Mouse (Mus musculus): ENCODE measurements around the gene Cpb1.

The Cpb1 gene

DNA sequence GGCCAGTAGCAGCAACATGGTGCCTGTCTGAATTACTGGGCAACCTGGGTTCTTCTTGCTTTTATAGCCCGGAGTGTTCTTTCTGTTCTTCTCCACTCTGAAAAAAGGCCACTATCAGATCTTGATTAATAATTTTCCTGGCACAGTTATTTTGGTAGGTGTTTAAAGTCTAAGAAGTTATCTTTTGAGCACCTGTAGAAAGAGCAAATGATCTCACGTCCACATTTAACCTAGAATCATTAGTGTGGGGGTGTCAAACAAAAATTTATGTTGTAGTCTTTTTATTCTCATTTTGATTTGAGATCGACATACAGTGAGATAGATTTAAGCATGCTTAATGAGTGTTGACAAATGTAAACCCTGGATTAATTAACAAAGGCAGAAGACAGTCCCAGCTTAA lies at the start of gene Cpb1:
TSS of gene Cpb1 (minus strand) at position 101 of the 400 bp plus-strand sequence.
- DNase-seq, result no peak

DNA sequence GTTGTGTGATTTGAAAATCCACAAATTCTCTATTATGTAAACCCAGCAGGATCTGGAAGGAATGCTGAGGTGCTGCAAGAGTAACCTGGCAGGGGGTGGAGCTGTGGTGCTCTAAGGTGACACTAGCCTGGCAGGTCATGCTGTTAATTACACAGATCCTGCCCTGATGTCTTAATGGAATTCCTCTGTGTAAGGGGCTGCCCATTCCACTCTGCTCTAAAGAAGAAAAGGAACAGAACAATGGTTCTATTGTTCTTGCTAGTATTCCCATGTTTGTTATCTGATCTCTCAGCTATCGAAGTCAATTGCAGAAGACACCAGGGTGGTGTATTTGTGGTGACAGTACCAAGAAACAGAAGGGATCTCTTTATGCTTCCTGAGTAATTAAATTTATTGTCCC lies 41.7 kb upstream of the Cpb1 start:
- no peak for DNase-seq

DNA sequence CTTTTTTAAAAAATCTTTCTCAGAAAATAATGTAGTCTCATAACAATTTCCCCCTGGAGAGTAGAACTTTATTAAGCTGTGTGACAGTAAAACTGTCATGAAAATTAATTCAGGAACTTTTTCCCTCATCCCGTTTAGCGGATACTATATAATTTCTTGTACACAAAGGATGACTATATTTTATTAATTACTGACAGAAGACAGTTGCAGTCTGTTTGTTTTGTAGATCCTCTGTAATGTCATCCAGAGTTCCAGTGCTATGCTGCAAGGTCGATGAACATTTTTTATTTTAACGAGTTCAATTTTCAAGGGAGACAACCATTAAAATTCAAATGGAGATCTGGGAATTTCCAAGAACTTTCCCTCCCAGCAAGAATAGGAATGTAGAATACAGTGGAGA lies 33.6 kb upstream of the Cpb1 start:
- no peak for DNase-seq

DNA sequence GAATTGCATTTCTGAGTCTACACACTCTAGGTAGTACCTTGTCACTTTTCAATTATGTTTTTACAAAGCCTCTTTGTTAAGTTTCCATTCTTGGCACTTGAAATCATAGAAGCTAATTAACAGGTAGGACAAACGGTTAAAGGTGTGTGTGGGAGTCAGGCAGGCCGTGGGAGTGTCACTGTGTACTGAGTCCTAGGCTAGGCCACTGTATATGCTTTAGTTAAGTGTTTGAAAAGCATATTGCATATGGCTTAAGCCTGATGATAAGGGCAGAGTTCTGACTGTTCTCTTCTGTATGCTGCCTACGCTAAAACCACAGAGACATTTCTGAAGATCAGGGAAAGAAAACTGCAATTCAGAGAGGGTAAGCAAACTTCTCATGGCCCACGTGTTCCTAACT lies 31.7 kb upstream of the Cpb1 start:
- DNase-seq, result no peak

GRCm38 (mm10) chr3:20304758-20305352 lies 29.3 kb upstream of the Cpb1 start:
- DNase-seq, result no peak

- DNase-seq, result no peak
Measured at GRCm38 (mm10) chr3:20295546-20295945, 20.0 kb upstream of the Cpb1 start.

GRCm38 (mm10) chr3:20294542-20295348 lies 19.2 kb upstream of the Cpb1 start:
- DNase-seq, result no peak

DNA sequence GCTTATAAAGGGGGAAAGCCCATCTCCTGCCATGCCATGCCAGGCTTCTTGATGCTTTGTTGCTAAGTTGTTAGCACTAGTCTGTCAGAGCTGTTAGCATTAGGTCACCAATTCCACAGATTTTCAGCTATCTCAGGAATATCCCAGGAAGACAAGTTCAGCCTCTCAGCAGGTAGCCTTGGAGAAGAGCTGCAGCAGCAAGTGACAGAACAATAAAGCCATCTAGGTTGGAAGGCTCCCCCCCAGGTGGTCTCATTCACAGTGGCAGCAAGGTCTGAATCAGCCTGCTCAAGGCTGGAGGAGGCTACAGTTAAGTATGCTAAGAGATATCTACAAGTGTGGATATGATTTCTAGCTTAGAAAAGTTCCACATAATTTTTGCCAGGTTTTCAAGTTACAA lies 15.8 kb upstream of the Cpb1 start:
- DNase-seq, result no peak

- no peak for DNase-seq
Measured at GRCm38 (mm10) chr3:20288761-20289160, 13.2 kb upstream of the Cpb1 start.

DNA sequence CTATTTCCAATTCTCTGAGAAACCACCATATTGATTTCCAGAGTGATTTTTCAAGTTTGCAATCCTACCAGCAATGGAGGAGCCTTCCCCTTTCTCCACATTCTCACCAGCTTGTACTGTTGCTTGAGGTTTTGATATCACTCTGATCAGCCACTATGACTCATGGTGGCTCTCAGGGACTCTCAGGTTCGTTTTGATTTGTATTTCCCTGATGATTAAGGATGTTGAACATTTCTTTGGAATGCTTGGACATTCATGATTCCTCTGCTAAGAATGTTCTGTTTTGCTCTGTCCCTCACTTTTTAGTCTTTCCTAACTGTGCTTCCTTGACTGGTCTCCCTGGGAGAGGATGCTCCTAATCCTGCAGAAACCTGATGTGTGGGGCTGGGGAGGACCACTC lies 6.3 kb upstream of the Cpb1 start:
- DNase-seq, result no peak

GRCm38 (mm10) chr3:20254566-20255479 lies 20.7 kb downstream of the Cpb1 start:
- no peak for DNase-seq

DNA sequence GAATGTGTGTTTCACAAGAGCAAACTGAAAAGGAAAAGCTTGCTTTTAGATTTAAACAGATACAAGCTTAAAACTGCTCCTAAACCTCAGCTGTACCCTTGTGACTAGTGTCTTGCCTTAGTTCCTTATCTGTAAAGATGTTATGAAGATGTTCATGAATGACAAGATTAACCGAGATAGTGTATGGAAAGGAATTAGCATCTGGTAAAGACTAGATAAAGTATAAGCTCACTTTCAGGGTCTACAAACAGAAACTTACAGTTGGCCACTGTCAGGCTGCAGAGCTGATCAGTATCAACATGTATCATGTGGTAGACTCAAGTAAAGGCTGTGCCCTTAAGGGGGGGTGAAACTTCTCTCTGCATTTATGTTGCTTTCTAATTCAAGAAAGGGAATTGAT lies 31.6 kb downstream of the Cpb1 start:
- no peak for DNase-seq

GRCm38 (mm10) chr3:20242050-20242449 lies 33.5 kb downstream of the Cpb1 start, which contains the start of gene Cpa3:
Gene Cpa3 (minus strand): TSS chr3:20242181.
- DNase-seq, result no peak

- no peak for DNase-seq
Measured at GRCm38 (mm10) chr3:20239741-20240140, 35.8 kb downstream of the Cpb1 start.

DNA sequence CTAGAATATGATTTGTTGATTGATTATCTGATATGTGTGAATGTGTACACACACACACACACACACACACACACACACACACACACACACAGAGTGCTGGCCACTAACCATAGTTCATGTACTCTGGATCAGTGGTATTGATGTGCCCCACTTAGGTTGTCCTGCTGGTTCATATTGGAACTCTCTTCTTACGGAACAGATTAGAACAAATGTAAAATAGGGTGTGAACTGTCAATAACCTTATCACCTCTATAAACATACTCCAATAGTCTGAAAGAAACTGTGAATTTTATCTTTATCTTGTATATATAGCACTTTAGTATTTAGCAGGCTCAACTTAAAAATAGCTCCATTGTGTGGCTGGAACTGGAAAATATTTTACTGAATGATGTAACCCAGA lies 38.6 kb downstream of the Cpb1 start:
- no peak for DNase-seq

DNA sequence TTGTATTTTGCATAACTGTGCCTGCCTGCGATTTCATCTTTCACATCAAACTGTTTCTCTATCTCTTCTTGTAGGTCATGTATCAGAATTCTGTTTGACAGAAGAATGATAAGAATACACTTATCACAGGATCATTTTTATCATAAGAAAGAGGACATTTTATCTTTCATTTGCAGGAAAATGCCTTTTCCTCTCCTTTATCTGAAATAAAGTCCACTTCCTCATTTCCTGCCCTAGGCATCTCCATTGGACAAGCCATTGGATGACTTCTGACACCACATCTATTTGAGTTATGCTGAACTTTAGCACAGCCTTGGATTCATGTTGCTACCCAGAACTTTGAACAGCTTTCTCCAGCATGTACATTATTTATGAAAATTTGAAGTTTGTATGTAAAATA lies 46.5 kb downstream of the Cpb1 start:
- no peak for DNase-seq

DNA sequence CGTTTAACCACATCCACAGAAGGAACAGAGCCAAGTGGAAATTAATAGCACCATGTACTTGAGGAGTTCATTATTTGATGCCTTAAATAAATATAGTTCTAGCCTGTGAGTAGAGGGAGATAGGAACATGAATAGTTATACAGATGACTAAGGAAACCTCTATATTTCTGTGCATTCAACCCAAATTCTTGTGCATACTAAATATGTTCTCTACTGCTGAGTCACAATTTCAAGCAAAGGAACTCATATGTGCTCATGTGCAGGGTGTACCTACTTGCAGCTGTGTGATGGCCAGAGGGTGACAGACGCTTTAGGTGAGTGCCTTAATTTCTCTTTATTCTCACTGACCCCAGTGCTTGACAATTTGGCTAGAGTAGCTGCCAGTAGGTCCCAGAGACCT lies 50.1 kb downstream of the Cpb1 start:
- DNase-seq, result no peak

- no peak for DNase-seq
Measured at GRCm38 (mm10) chr3:20222926-20223698, 52.4 kb downstream of the Cpb1 start.

- DNase-seq, result no peak
Measured at GRCm38 (mm10) chr3:20222136-20222535, 53.4 kb downstream of the Cpb1 start.

GRCm38 (mm10) chr3:20198869-20199268 lies 76.7 kb downstream of the Cpb1 start:
- peak; percentile 2 for DNase-seq

Measured in cerebellum, adult 9-11 months (tissue).